Mouse (Mus musculus) embryonic fibroblast, embryonic 13.5 days (primary cell): ENCODE measurements at regions not wholly inside any gene's neighbourhood (a gene's known extent, or its start where the extent isn't known, plus 50 kb on each side); places are given as distances from the start of the nearest gene placed in this dataset.

Source experiments
- CTCF ChIP-seq: IDR thresholded peaks from 2 replicates; pipeline ENCODE4 v1.5.1; 2011; ENCODE audit warnings: mild to moderate bottlenecking, control low read depth, low read length, moderate library complexity, borderline replicate concordance; ENCODE audit not compliant: insufficient read depth
- POLR2A ChIP-seq: IDR thresholded peaks from 2 replicates; pipeline ENCODE4 v1.6.1; 2011; ENCODE audit warnings: low read depth, mild to moderate bottlenecking, control low read depth, low read length, moderate library complexity

DNA sequence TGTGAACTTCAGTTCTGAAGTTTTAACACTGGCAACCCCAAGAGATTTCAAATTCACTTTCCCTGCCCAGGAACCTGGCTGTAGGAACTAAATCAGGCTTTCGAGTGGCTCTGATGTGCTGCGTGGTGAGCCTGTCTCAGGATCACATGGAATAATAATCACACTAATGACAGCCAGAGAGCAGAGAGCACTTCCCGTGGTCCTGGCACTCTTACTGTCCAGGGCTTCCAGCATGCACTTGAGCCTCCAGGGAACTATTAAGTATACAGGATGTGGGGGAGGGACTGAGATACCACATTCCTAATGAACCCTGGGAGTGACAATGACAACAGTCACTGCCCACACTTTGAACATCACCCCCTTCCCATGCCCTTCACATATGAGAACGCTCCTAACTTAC lies 90.2 kb downstream of the H2al1j start:
- no peak for TF ChIP-seq CTCF
- TF ChIP-seq POLR2A = no peak
